Mouse (Mus musculus): Measurements from ENCODE around the gene Kank2. TPM values are rescaled to one million over a fixed set of nuclear protein-coding genes. Genes with fewer than 3 reads are reported as not detected.
A peak's percentile ranks its signal among the peaks of the same experiment; 100 is the strongest.
"Not testable (repeated sequence)": the region's sequence is repeated elsewhere in the genome, so short reads cannot be mapped to it uniquely, and the experiment has no call there.

Gene Kank2
- polyA plus RNA-seq, 1 experiment from 2014 or later, result 3.9 TPM

DNA sequence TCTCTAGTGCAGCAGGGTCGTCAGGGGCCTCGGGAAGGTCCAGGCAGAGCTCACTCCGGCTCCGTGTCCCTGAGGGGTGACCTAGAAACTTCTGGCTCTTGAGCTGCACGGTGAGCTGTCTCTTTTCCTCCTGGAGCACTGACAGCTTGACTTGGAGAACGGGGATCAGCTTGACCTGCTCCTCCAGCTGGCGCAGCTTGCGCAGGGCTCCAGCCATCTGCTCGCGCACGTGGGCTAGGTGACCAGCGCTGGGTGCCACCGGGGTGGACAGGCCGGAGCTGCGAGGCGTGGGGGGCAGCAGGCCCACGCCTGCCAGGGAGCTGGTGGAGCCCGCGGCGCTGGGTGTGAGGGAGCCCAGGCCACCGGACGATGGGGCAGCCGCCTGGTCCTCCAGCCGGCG, 3.6 kb downstream of the Kank2 start:
- no peaks in the 10 kb centered on the region; the same call in 1 of the 2 replicates for H3K27me3 ChIP-seq (replicated peaks; ENCODE audit: control insufficient read depth, insufficient read depth, low read length)
- H3K4me2 ChIP-seq (ENCODE audit: low read length), result no peak overlapping the region
- 89% methylated on average over 24 of the region's 25 CpGs for WGBS
- ATAC-seq, result no peak
- no peak overlapping the region for H3K27ac ChIP-seq (ENCODE audit: low read depth, low read length)
- H3K9me3 ChIP-seq (ENCODE audit: control insufficient read depth, low read length), result no peaks in the 10 kb centered on the region
- no peaks in the 10 kb centered on the region for H3K36me3 ChIP-seq (ENCODE audit: control insufficient read depth, insufficient read depth, low read length)
- H3K9ac ChIP-seq (ENCODE audit: low read depth, low read length), result no peak overlapping the region; the same call in 1 of the 2 replicates
- peaks cover 19% of the 10 kb centered on the region for H3K4me1 ChIP-seq (ENCODE audit: control insufficient read depth, insufficient read depth, low read depth, low read length)
- H3K4me3 ChIP-seq (ENCODE audit: low read length), result no peak overlapping the region

DNA sequence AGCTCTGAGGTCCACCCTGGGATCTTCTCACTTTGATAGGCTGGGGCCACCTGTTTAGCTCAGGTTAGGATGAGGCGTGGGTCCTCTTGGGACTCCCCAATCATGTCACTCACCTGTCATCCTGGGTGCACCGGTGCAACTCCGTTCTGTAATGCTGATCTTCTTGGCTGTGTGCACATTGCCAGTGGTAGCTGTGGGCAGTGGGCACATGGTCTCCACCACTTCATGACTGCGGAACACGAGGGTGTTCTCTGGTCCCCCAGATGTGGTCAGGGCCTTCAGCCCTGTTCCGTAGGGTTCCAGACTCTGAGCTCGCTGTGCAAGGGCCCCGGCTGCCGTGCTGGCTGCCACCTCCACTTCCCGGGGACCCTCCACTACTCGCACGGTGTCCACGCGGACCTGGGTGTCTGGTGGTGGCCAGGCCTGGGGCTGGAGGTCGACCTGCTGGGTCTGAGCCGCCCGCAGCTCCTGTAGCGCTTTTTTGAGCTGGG, 4.2 kb downstream of the Kank2 start:
- 94% methylated on average over 18 of the region's 18 CpGs for WGBS

DNA sequence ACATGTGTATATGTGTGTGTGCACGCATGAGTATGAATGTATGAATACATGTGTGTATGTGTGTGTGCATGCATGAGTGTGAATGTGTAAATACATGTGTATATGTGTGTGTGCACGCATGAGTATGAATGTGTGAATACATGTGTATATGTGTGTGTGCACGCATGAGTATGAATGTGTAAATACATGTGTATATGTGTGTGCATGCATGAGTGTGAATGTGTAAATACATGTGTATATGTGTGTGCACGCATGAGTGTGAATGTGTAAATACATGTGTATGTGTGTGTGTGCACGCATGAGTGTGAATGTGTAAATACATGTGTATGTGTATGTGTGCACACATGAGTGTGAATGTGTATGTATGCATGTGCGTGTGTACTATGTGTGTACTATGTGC, 5.0 kb downstream of the Kank2 start:
- WGBS, result over 99% methylated on average over 6 of the region's 6 CpGs
- H3K4me3 ChIP-seq (ENCODE audit: low read length); H3K27ac ChIP-seq (ENCODE audit: low read depth, low read length); H3K4me2 ChIP-seq (ENCODE audit: low read length); H3K9ac ChIP-seq (ENCODE audit: low read depth, low read length); H3K27me3 ChIP-seq (replicated peaks; ENCODE audit: control insufficient read depth, insufficient read depth, low read length); H3K36me3 ChIP-seq (ENCODE audit: control insufficient read depth, insufficient read depth, low read length); H3K9me3 ChIP-seq (ENCODE audit: control insufficient read depth, low read length); ATAC-seq: not testable (repeated sequence)
- peaks cover 16% of the 10 kb centered on the region for H3K4me1 ChIP-seq (ENCODE audit: control insufficient read depth, insufficient read depth, low read depth, low read length)

More for the DNA sequence above, 4.2 kb downstream of the Kank2 start:
- ATAC-seq, result no peak
- Histone ChIP-seq H3K4me3 (ENCODE audit: low read length) (no peak overlapping the region), H3K36me3 (ENCODE audit: control insufficient read depth, insufficient read depth, low read length) (no peaks in the 10 kb centered on the region), H3K9me3 (ENCODE audit: control insufficient read depth, low read length) (no peaks in the 10 kb centered on the region), H3K4me2 (ENCODE audit: low read length) (no peak overlapping the region), H3K27me3 (replicated peaks; ENCODE audit: control insufficient read depth, insufficient read depth, low read length) (no peaks in the 10 kb centered on the region; the same call in 1 of the 2 replicates), H3K9ac (ENCODE audit: low read depth, low read length) (no peak overlapping the region), H3K4me1 (ENCODE audit: control insufficient read depth, insufficient read depth, low read depth, low read length) (peaks cover 19% of the 10 kb centered on the region), H3K27ac (ENCODE audit: low read depth, low read length) (no peak overlapping the region)

DNA sequence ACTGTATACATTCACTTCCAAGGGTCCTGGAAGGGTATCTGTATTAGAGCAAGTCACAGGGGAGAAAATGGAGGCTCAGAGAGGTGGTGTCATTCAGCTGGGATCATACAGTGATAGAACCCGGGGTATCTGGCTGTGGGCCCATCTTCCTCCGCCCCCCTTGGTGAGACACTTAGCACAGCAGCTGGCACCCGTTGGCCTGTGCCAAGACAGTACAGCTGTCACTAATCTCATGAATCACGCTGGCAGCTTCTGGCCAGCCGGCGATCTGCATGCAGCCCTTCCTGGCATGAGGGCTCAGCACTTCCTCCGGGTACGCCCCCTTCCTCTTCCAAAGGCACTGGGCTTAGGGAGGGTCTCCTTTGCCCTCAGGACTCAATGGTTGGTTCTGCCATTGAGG, 5.9 kb downstream of the Kank2 start:
- peak; percentile 46 for ATAC-seq
- H3K4me3 ChIP-seq (ENCODE audit: low read length), result no peak overlapping the region
- no peak overlapping the region for H3K27ac ChIP-seq (ENCODE audit: low read depth, low read length)
- H3K4me1 ChIP-seq (ENCODE audit: control insufficient read depth, insufficient read depth, low read depth, low read length), result peaks cover 11% of the 10 kb centered on the region
- WGBS, result 35% methylated on average over 8 of the region's 8 CpGs
- no peaks in the 10 kb centered on the region for H3K36me3 ChIP-seq (ENCODE audit: control insufficient read depth, insufficient read depth, low read length)
- no peak overlapping the region; the same call in 1 of the 2 replicates for H3K9ac ChIP-seq (ENCODE audit: low read depth, low read length)
- no peaks in the 10 kb centered on the region for H3K9me3 ChIP-seq (ENCODE audit: control insufficient read depth, low read length)
- no peaks in the 10 kb centered on the region for H3K27me3 ChIP-seq (replicated peaks; ENCODE audit: control insufficient read depth, insufficient read depth, low read length)
- H3K4me2 ChIP-seq (ENCODE audit: low read length), result no peak overlapping the region

DNA sequence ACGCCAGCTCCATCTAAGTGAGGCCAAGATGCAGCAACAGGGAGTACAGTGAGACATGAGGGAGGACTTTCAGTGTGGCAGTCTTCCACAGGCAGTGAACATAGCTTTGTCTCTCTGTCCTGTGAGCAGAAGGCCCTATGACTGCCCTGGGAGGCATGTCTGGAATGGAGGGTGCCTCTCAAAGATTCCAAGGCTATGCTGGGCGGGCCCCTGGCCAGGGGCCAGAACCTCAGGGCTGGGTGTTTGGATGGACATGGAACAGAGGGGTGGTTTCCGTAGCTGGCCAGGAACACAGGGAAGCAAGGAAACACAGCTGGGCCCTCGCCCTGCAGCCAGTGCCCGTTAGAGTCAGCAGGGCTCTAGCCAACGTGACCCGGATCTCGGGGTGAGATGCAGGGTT, 6.7 kb downstream of the Kank2 start:
- H3K4me3 ChIP-seq (ENCODE audit: low read length), result no peak overlapping the region
- no peaks in the 10 kb centered on the region for H3K27me3 ChIP-seq (replicated peaks; ENCODE audit: control insufficient read depth, insufficient read depth, low read length)
- H3K4me1 ChIP-seq (ENCODE audit: control insufficient read depth, insufficient read depth, low read depth, low read length), result peaks cover 9% of the 10 kb centered on the region
- H3K27ac ChIP-seq (ENCODE audit: low read depth, low read length), result no peak overlapping the region
- H3K9ac ChIP-seq (ENCODE audit: low read depth, low read length), result no peak overlapping the region
- no peaks in the 10 kb centered on the region for H3K36me3 ChIP-seq (ENCODE audit: control insufficient read depth, insufficient read depth, low read length)
- no peaks in the 10 kb centered on the region for H3K9me3 ChIP-seq (ENCODE audit: control insufficient read depth, low read length)
- no peak overlapping the region for H3K4me2 ChIP-seq (ENCODE audit: low read length)
- ATAC-seq, result no peak
- 79% methylated on average over 8 of the region's 8 CpGs for WGBS

DNA sequence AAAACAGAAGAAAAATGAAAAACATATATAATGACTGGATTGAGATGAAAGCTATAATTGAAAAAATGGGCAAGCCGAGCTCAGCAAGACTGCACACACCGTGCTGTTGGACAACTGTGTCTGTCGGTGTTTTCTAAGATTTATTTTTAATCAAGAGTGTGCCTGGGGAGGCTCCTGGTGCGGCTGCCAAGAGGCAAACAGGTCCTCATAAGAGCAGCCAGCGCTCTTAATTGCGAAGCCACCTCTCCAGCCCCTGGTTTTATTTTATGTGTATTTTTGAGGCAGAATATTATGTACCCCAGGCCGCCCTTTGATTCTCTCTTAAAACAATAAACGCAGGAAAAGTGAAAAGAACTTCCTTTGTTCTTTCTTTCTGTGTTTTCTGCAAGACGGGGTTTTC, 10.3 kb downstream of the Kank2 start:
- WGBS, result 69% methylated on average over 9 of the region's 9 CpGs
- Histone ChIP-seq H3K27me3 (replicated peaks; ENCODE audit: control insufficient read depth, insufficient read depth, low read length) (no peaks in the 10 kb centered on the region), H3K27ac (ENCODE audit: low read depth, low read length) (no peak overlapping the region), H3K9me3 (ENCODE audit: control insufficient read depth, low read length) (no peaks in the 10 kb centered on the region), H3K4me2 (ENCODE audit: low read length) (no peak overlapping the region), H3K9ac (ENCODE audit: low read depth, low read length) (no peak overlapping the region), H3K36me3 (ENCODE audit: control insufficient read depth, insufficient read depth, low read length) (no peaks in the 10 kb centered on the region), H3K4me1 (ENCODE audit: control insufficient read depth, insufficient read depth, low read depth, low read length) (peaks cover 6% of the 10 kb centered on the region), H3K4me3 (ENCODE audit: low read length) (no peak overlapping the region)
- no peak for ATAC-seq

DNA sequence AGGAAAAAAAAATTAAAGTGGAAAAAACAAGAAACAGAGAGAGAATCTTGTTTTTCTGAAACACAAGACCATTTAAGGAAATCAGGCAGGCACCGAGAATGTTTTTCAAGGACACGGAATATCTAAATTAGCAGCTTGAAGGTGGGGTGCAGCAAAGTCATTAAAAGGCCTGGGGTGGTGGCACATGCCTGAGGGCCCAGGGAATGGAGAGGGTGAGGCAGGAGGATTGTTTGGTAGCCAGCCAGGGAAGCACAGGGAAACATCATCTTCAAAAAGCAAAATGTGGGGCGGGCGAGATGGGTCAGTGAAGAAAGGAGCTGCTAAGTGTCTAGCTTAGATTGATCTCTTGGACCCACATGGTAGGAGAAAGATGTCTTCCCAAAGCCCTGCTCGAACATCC, 10.9 kb downstream of the Kank2 start:
- Histone ChIP-seq H3K36me3 (ENCODE audit: control insufficient read depth, insufficient read depth, low read length) (no peaks in the 10 kb centered on the region), H3K9ac (ENCODE audit: low read depth, low read length) (no peak overlapping the region), H3K9me3 (ENCODE audit: control insufficient read depth, low read length) (no peaks in the 10 kb centered on the region), H3K4me1 (ENCODE audit: control insufficient read depth, insufficient read depth, low read depth, low read length) (peaks cover 3% of the 10 kb centered on the region; the same call in 1 of the 2 replicates), H3K4me3 (ENCODE audit: low read length) (no peak overlapping the region), H3K4me2 (ENCODE audit: low read length) (no peak overlapping the region), H3K27me3 (replicated peaks; ENCODE audit: control insufficient read depth, insufficient read depth, low read length) (no peaks in the 10 kb centered on the region), H3K27ac (ENCODE audit: low read depth, low read length) (no peak overlapping the region)
- 75% methylated on average over 5 of the region's 5 CpGs for WGBS
- ATAC-seq, result no peak

DNA sequence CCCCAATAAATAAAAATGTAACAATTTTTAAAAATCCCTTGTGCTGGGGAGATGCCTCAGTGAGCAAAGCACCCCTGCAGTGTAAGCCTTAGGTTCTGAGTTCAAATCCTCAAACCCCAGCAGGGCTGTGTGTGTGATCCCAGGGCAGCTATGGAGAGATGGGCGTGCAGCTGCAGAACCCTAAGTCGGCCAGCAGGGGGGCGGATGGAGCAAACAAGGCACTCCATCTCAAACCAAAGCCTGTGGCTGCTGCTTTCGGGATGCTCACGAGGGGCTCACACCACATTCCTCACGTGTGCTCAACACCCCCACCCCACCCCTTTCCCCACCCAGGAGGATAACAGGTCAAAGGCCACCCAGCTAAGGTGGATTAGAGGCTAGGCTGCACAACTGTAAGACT, 11.6 kb downstream of the Kank2 start:
- no peak overlapping the region for H3K4me3 ChIP-seq (ENCODE audit: low read length)
- peak; percentile 52; the same call in 1 of the 2 replicates for ATAC-seq
- peaks cover 1% of the 10 kb centered on the region; the same call in 1 of the 2 replicates for H3K4me1 ChIP-seq (ENCODE audit: control insufficient read depth, insufficient read depth, low read depth, low read length)
- no peaks in the 10 kb centered on the region for H3K27me3 ChIP-seq (replicated peaks; ENCODE audit: control insufficient read depth, insufficient read depth, low read length)
- no peaks in the 10 kb centered on the region for H3K36me3 ChIP-seq (ENCODE audit: control insufficient read depth, insufficient read depth, low read length)
- H3K9ac ChIP-seq (ENCODE audit: low read depth, low read length), result no peak overlapping the region
- H3K4me2 ChIP-seq (ENCODE audit: low read length), result no peak overlapping the region
- no peaks in the 10 kb centered on the region for H3K9me3 ChIP-seq (ENCODE audit: control insufficient read depth, low read length)
- no peak overlapping the region for H3K27ac ChIP-seq (ENCODE audit: low read depth, low read length)
- WGBS, result 5% methylated on average over 6 of the region's 6 CpGs

DNA sequence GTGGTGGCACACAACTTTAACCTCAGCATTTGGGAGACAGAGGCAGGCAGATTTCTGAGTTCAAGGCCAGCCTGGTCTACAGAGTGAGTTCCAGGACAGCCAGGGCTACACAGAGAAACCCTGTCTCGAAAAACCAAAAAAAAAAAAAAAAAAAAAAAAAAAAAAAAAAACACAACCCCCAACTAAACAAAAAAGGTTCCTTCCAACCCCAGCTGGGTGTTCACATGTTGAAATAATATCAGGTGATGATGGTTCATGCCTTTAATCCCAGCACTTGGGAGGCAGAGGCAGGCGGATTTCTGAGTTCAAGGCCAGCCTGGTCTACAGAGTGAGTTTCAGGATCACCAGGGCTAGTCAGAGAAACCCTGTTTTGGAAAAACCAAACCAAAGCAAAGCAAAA, 12.2 kb downstream of the Kank2 start:
- H3K4me2 ChIP-seq (ENCODE audit: low read length); H3K9me3 ChIP-seq (ENCODE audit: control insufficient read depth, low read length): not testable (repeated sequence)
- WGBS, result 95% methylated on average over 1 of the region's 2 CpGs

More for the DNA sequence above, 12.2 kb downstream of the Kank2 start:
- not testable (repeated sequence) for H3K36me3 ChIP-seq (ENCODE audit: control insufficient read depth, insufficient read depth, low read length); H3K4me1 ChIP-seq (ENCODE audit: control insufficient read depth, insufficient read depth, low read depth, low read length); ATAC-seq; H3K4me3 ChIP-seq (ENCODE audit: low read length); H3K27me3 ChIP-seq (replicated peaks; ENCODE audit: control insufficient read depth, insufficient read depth, low read length); H3K27ac ChIP-seq (ENCODE audit: low read depth, low read length); H3K9ac ChIP-seq (ENCODE audit: low read depth, low read length)
